Mouse (Mus musculus): Measurements from ENCODE around the gene Brf1. TPM values are rescaled to one million over a fixed set of nuclear protein-coding genes. Genes with fewer than 3 reads are reported as not detected.

Gene Brf1
- polyA plus RNA-seq, 1 experiment: 37.2 TPM

GRCm38 (mm10) chr12:112929562-112930352 lies 70.7 kb downstream of the Brf1 start, which contains the start of gene Jag2:
Jag2 (minus strand) TSS chr12:112929776.
- Histone ChIP-seq H3K4me1 (ENCODE audit: control insufficient read depth, insufficient read depth, low read length) (no peaks in the 10 kb centered on the region), H3K27ac (ENCODE audit: insufficient read depth, low read length) (no peak within 1 kb of the TSS), H3K4me3 (ENCODE audit: insufficient read depth, low read length) (peak within 1 kb of the TSS; percentile 10; the same call in 1 of the 2 replicates)
- TF ChIP-seq CTCF (IDR thresholded peaks at IDR 0.05; ENCODE audit: borderline replicate concordance, insufficient read depth, low read length) (no peak), POLR2A (IDR thresholded peaks at IDR 0.05; ENCODE audit: low read depth, low read length) (no peak)

DNA sequence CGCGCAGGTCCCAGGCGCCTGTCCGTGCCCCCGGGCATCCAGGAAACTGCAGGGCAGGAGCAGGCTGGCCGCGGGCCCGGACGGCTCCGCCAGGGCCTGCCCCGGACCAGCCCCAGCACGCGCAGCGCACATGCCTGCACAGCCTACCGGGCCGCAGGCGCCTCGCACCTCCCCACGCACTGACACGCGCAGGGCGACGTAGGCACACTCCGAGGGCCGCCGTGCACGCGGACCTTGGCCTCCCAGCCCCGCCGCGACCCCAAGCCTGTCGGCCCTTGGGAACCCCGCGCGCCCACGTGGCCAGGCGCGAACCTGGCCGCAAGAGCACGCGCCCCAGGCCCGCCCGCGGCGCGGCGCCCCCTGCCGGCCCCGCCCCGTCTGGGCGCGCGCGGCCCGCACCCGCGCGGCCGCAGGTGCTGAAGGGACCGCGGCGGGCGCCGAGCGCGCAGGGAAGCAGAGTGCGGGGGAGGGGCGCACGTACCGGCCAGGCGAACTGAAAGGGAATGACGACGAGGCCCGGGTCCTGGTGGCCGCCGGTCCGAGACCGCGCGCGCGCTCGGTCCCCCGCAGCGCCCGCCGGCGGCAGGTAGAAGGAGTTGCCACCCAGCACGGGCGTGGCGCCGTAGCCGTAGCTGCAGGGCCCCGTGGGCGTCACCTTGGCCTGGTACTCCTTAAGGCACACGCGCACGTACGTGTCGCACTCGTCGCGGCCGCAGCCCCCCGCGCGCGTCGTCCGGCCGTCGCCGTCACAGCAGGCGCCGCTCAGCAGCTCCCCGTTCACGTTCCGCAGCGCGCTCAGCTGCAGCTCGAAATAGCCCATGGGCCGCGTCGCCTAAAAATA lies 71.9 kb downstream of the Brf1 start:
- Histone ChIP-seq H3K4me1 (ENCODE audit: control insufficient read depth, insufficient read depth, low read length) (no peaks in the 10 kb centered on the region), H3K27ac (ENCODE audit: insufficient read depth, low read length) (no peak overlapping the region), H3K4me3 (ENCODE audit: insufficient read depth, low read length) (peak overlapping the region; percentile 10; the same call in 1 of the 2 replicates)
- TF ChIP-seq CTCF (IDR thresholded peaks at IDR 0.05; ENCODE audit: borderline replicate concordance, insufficient read depth, low read length): no peak
- TF ChIP-seq POLR2A (IDR thresholded peaks at IDR 0.05; ENCODE audit: low read depth, low read length): no peak

DNA sequence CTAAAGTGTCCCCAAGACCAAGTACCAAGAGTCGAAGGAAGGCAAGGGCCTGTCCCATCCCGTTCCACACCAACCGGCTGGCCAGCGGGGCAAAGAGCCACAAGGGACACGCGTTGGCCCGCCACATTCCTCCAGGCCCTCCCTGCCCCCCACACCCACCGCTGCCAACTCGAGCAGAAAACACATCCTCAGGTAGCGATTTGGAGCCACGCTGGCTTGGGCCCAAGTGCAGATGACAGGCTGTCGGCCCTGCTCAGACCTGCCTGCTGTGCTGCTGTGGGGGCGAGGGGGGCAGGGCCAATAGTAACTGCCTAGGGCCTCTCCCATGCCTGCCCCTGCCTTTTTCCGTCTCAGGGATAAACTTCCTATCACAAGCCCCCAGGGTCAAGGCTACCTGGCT lies 73.2 kb downstream of the Brf1 start:
- Histone ChIP-seq H3K4me3 (ENCODE audit: insufficient read depth, low read length) (no peak overlapping the region), H3K27ac (ENCODE audit: insufficient read depth, low read length) (no peak overlapping the region), H3K4me1 (ENCODE audit: control insufficient read depth, insufficient read depth, low read length) (no peaks in the 10 kb centered on the region)
- TF ChIP-seq CTCF (IDR thresholded peaks at IDR 0.05; ENCODE audit: borderline replicate concordance, insufficient read depth, low read length) (no peak), POLR2A (IDR thresholded peaks at IDR 0.05; ENCODE audit: low read depth, low read length) (no peak)

DNA sequence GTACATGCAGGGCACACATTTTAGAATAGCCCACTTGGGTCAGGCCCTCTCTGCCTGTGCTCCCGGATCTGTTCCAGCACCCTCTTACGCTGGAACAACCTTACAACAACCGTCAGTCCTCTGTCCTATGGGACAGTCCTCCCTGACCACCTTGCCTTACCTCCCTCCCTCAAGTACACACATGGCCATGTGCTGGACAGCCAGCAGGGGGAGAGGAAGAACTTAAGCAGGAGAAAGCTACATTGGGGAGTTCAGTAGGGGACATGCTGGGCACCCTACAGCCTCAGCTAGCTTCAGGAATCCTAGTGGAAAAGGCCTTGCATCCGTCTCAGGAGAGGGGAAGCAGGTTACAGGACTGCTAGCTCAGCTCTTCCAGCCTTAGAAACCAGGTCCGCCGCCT lies 74.6 kb downstream of the Brf1 start:
- TF ChIP-seq POLR2A (IDR thresholded peaks at IDR 0.05; ENCODE audit: low read depth, low read length) (no peak), CTCF (IDR thresholded peaks at IDR 0.05; ENCODE audit: borderline replicate concordance, insufficient read depth, low read length) (peak; percentile 13; the same call in 1 of the 2 replicates)
- Histone ChIP-seq H3K27ac (ENCODE audit: insufficient read depth, low read length) (no peak overlapping the region), H3K4me1 (ENCODE audit: control insufficient read depth, insufficient read depth, low read length) (no peaks in the 10 kb centered on the region), H3K4me3 (ENCODE audit: insufficient read depth, low read length) (no peak overlapping the region)

- Histone ChIP-seq H3K27ac (ENCODE audit: insufficient read depth, low read length) (no peak overlapping the region), H3K4me3 (ENCODE audit: insufficient read depth, low read length) (no peak overlapping the region), H3K4me1 (ENCODE audit: control insufficient read depth, insufficient read depth, low read length) (no peaks in the 10 kb centered on the region)
- TF ChIP-seq CTCF (IDR thresholded peaks at IDR 0.05; ENCODE audit: borderline replicate concordance, insufficient read depth, low read length): no peak
- TF ChIP-seq POLR2A (IDR thresholded peaks at IDR 0.05; ENCODE audit: low read depth, low read length): no peak
Measured at GRCm38 (mm10) chr12:112922541-112922940, 78.0 kb downstream of the Brf1 start.

DNA sequence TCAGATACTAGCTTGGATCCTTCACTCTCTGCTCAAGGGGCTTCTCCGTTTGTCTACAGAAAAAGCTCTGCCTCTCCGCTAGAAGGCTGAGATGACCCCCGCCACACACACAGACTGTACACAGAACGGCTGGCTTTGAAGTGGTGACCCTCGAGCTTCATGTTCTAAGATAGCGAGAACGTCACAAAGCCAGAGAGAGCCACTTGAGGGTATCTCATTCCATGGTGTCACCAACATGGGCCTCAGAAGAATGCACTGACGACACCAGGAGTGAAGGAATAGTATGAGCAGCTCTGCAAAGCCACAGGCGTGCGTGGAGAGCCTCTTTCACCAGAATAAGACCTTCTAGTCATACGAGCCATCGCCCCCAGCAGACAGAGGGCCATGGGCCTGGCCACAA lies 79.0 kb downstream of the Brf1 start:
- no peak for TF ChIP-seq POLR2A (IDR thresholded peaks at IDR 0.05; ENCODE audit: low read depth, low read length)
- no peak for TF ChIP-seq CTCF (IDR thresholded peaks at IDR 0.05; ENCODE audit: borderline replicate concordance, insufficient read depth, low read length)
- Histone ChIP-seq H3K27ac (ENCODE audit: insufficient read depth, low read length) (no peak overlapping the region), H3K4me3 (ENCODE audit: insufficient read depth, low read length) (no peak overlapping the region), H3K4me1 (ENCODE audit: control insufficient read depth, insufficient read depth, low read length) (no peaks in the 10 kb centered on the region)

- H3K27ac ChIP-seq (ENCODE audit: insufficient read depth, low read length): no peak overlapping the region
- no peak for TF ChIP-seq CTCF (IDR thresholded peaks at IDR 0.05; ENCODE audit: borderline replicate concordance, insufficient read depth, low read length)
- no peak for TF ChIP-seq POLR2A (IDR thresholded peaks at IDR 0.05; ENCODE audit: low read depth, low read length)
- no peaks in the 10 kb centered on the region for H3K4me1 ChIP-seq (ENCODE audit: control insufficient read depth, insufficient read depth, low read length)
- no peak overlapping the region for H3K4me3 ChIP-seq (ENCODE audit: insufficient read depth, low read length)
Measured at GRCm38 (mm10) chr12:112917906-112918305, 82.6 kb downstream of the Brf1 start.

- H3K4me3 ChIP-seq (ENCODE audit: insufficient read depth, low read length): no peak overlapping the region
- H3K27ac ChIP-seq (ENCODE audit: insufficient read depth, low read length): no peak overlapping the region
- no peaks in the 10 kb centered on the region for H3K4me1 ChIP-seq (ENCODE audit: control insufficient read depth, insufficient read depth, low read length)
- TF ChIP-seq CTCF (IDR thresholded peaks at IDR 0.05; ENCODE audit: borderline replicate concordance, insufficient read depth, low read length) (no peak), POLR2A (IDR thresholded peaks at IDR 0.05; ENCODE audit: low read depth, low read length) (no peak)
Measured at GRCm38 (mm10) chr12:112917486-112917885, 83.0 kb downstream of the Brf1 start.

GRCm38 (mm10) chr12:112916698-112917400 lies 83.7 kb downstream of the Brf1 start:
- Histone ChIP-seq H3K27ac (ENCODE audit: insufficient read depth, low read length) (no peak overlapping the region), H3K4me1 (ENCODE audit: control insufficient read depth, insufficient read depth, low read length) (no peaks in the 10 kb centered on the region), H3K4me3 (ENCODE audit: insufficient read depth, low read length) (no peak overlapping the region)
- TF ChIP-seq POLR2A (IDR thresholded peaks at IDR 0.05; ENCODE audit: low read depth, low read length) (no peak), CTCF (IDR thresholded peaks at IDR 0.05; ENCODE audit: borderline replicate concordance, insufficient read depth, low read length) (no peak)
